Mouse (Mus musculus): ENCODE results near the gene Mrfap1.

DNA sequence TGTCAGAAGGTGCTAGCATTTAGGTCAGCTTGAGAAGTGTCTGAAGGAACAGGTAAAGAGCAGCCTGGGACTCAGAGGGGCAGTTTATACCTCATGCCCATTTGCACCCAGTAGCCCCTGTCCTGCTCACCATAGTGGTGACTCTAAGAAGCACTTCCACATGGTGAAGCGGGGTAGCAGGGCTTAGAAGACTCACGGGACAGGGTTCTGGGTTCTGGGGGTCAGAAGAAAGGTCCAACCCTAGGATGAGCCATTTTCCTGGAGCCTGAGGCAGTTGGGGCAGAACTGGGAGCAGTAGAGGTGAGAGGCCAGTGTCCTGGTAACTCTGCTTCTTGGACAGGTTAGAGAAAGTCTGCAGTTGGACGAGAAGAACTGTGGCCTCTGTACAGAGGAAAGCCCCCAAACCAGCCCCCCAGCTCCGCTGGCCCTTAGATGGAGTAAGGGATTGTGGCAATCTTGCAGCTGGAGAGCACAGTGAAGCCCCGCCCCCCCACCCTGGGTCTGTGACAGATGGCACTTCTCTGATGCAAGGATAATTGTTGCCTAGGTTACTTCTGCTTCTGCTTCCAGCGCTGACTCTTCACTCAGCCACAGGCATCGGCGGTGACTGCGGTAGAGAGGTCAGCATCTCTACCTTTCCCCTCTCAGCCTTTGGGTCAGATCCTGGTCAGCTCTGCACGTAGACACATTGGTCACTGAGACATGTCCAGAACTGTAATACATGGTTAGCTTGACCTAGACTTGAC, 29.4 kb downstream of the Mrfap1 start:
- TF ChIP-seq CTCF (IDR thresholded peaks at IDR 0.05; ENCODE audit: borderline replicate concordance, extremely low read depth, insufficient read depth, insufficient read length), result no peak
- TF ChIP-seq POLR2A (IDR thresholded peaks at IDR 0.05; ENCODE audit: borderline replicate concordance, extremely low read depth, insufficient read depth, insufficient read length, poor library complexity, severe bottlenecking), result no peak

All from brain, embryonic 14.5 days (tissue).